Mouse (Mus musculus): ENCODE measurements around the gene Sdhaf2. TPM values are rescaled to one million over a fixed set of nuclear protein-coding genes. Genes with fewer than 3 reads are reported as not detected.

Gene Sdhaf2
- polyA plus RNA-seq, 1 experiment from 2014 or later: 23.6 TPM

- TF ChIP-seq CTCF (IDR thresholded peaks at IDR 0.05; ENCODE audit: low read depth) (no peak), EP300 (IDR thresholded peaks at IDR 0.05; ENCODE audit: low read depth) (no peak)
- WGBS (ENCODE audit: insufficient replicate concordance): 63% methylated on average over 6 of the region's 6 CpGs
- no peak for DNase-seq
- Histone ChIP-seq H3K4me3 (ENCODE audit: low read depth, low read length) (no peak overlapping the region), H3K27me3 (ENCODE audit: insufficient read depth, low read length) (no peaks in the 10 kb centered on the region), H3K4me1 (ENCODE audit: insufficient read depth) (no peaks in the 10 kb centered on the region), H3K27ac (ENCODE audit: low read depth) (peak overlapping the region; percentile 45; the same call in 1 of the 2 replicates), H3K4me2 (ENCODE audit: low read depth, low read length) (no peak overlapping the region), H3K9ac (replicated peaks) (no peak overlapping the region), H3K9me3 (ENCODE audit: low read length) (no peaks in the 10 kb centered on the region), H3K36me3 (replicated peaks; ENCODE audit: insufficient read depth, low read length) (peaks cover 49% of the 10 kb centered on the region)
- peak; percentile 51; the same call in 1 of the 2 replicates for ATAC-seq
Observed at GRCm38 (mm10) chr19:10510759-10511330, 15.1 kb downstream of the Sdhaf2 start.

- no peaks in the 10 kb centered on the region for H3K4me1 ChIP-seq (ENCODE audit: insufficient read depth)
- no peaks in the 10 kb centered on the region for H3K9me3 ChIP-seq (ENCODE audit: low read length)
- no peak overlapping the region for H3K4me3 ChIP-seq (ENCODE audit: low read depth, low read length)
- H3K27ac ChIP-seq (ENCODE audit: low read depth): no peak overlapping the region
- no peaks in the 10 kb centered on the region for H3K27me3 ChIP-seq (ENCODE audit: insufficient read depth, low read length)
- H3K36me3 ChIP-seq (replicated peaks; ENCODE audit: insufficient read depth, low read length): peaks cover 67% of the 10 kb centered on the region
- no peak overlapping the region for H3K4me2 ChIP-seq (ENCODE audit: low read depth, low read length)
- 21% methylated on average over 4 of the region's 4 CpGs for WGBS (ENCODE audit: insufficient replicate concordance)
- TF ChIP-seq CTCF (IDR thresholded peaks at IDR 0.05; ENCODE audit: low read depth): peak; percentile 93
- no peak for TF ChIP-seq EP300 (IDR thresholded peaks at IDR 0.05; ENCODE audit: low read depth)
- peak; percentile 48; the same call in 1 of the 2 replicates for ATAC-seq
- peak; percentile 55 for DNase-seq
- H3K9ac ChIP-seq (replicated peaks): no peak overlapping the region
Observed at GRCm38 (mm10) chr19:10502571-10502970, 23.4 kb downstream of the Sdhaf2 start.

GRCm38 (mm10) chr19:10500581-10500980 is 25.4 kb downstream of the Sdhaf2 start:
- Histone ChIP-seq H3K36me3 (replicated peaks; ENCODE audit: insufficient read depth, low read length) (peaks cover 51% of the 10 kb centered on the region), H3K4me2 (ENCODE audit: low read depth, low read length) (no peak overlapping the region), H3K27me3 (ENCODE audit: insufficient read depth, low read length) (no peaks in the 10 kb centered on the region), H3K4me1 (ENCODE audit: insufficient read depth) (no peaks in the 10 kb centered on the region), H3K9ac (replicated peaks) (no peak overlapping the region), H3K27ac (ENCODE audit: low read depth) (no peak overlapping the region), H3K4me3 (ENCODE audit: low read depth, low read length) (no peak overlapping the region), H3K9me3 (ENCODE audit: low read length) (no peaks in the 10 kb centered on the region)
- ATAC-seq (no peak), DNase-seq (no peak)
- WGBS (ENCODE audit: insufficient replicate concordance): 87% methylated on average over 8 of the region's 8 CpGs
- TF ChIP-seq EP300 (IDR thresholded peaks at IDR 0.05; ENCODE audit: low read depth): no peak
- no peak for TF ChIP-seq CTCF (IDR thresholded peaks at IDR 0.05; ENCODE audit: low read depth)

GRCm38 (mm10) chr19:10497512-10498160 is 28.3 kb downstream of the Sdhaf2 start:
- H3K27ac ChIP-seq (ENCODE audit: low read depth): no peak overlapping the region
- 27% methylated on average over 8 of the region's 8 CpGs for WGBS (ENCODE audit: insufficient replicate concordance)
- ATAC-seq: no peak
- no peak overlapping the region for H3K4me3 ChIP-seq (ENCODE audit: low read depth, low read length)
- no peaks in the 10 kb centered on the region for H3K27me3 ChIP-seq (ENCODE audit: insufficient read depth, low read length)
- H3K9me3 ChIP-seq (ENCODE audit: low read length): no peaks in the 10 kb centered on the region
- no peak for DNase-seq
- H3K4me1 ChIP-seq (ENCODE audit: insufficient read depth): no peaks in the 10 kb centered on the region
- H3K9ac ChIP-seq (replicated peaks): no peak overlapping the region
- H3K4me2 ChIP-seq (ENCODE audit: low read depth, low read length): no peak overlapping the region
- no peak for TF ChIP-seq EP300 (IDR thresholded peaks at IDR 0.05; ENCODE audit: low read depth)
- TF ChIP-seq CTCF (IDR thresholded peaks at IDR 0.05; ENCODE audit: low read depth): no peak
- peaks cover 35% of the 10 kb centered on the region for H3K36me3 ChIP-seq (replicated peaks; ENCODE audit: insufficient read depth, low read length)

GRCm38 (mm10) chr19:10496976-10497375 is 29.0 kb downstream of the Sdhaf2 start:
- Histone ChIP-seq H3K36me3 (replicated peaks; ENCODE audit: insufficient read depth, low read length) (peaks cover 30% of the 10 kb centered on the region), H3K4me2 (ENCODE audit: low read depth, low read length) (no peak overlapping the region), H3K27ac (ENCODE audit: low read depth) (no peak overlapping the region), H3K4me1 (ENCODE audit: insufficient read depth) (no peaks in the 10 kb centered on the region), H3K9me3 (ENCODE audit: low read length) (no peaks in the 10 kb centered on the region), H3K27me3 (ENCODE audit: insufficient read depth, low read length) (no peaks in the 10 kb centered on the region), H3K9ac (replicated peaks) (no peak overlapping the region), H3K4me3 (ENCODE audit: low read depth, low read length) (no peak overlapping the region)
- ATAC-seq (no peak), DNase-seq (no peak)
- 67% methylated on average over 2 of the region's 2 CpGs for WGBS (ENCODE audit: insufficient replicate concordance)
- no peak for TF ChIP-seq EP300 (IDR thresholded peaks at IDR 0.05; ENCODE audit: low read depth)
- TF ChIP-seq CTCF (IDR thresholded peaks at IDR 0.05; ENCODE audit: low read depth): no peak

GRCm38 (mm10) chr19:10495670-10496069 is 30.3 kb downstream of the Sdhaf2 start:
- whole genome bisulfite sequencing (ENCODE audit: insufficient replicate concordance): 70% methylated on average over 1 of the region's 1 CpGs
- ATAC-seq: no peak
- no peak for TF ChIP-seq EP300 (IDR thresholded peaks at IDR 0.05; ENCODE audit: low read depth)
- TF ChIP-seq CTCF (IDR thresholded peaks at IDR 0.05; ENCODE audit: low read depth): no peak

More at GRCm38 (mm10) chr19:10495670-10496069, 30.3 kb downstream of the Sdhaf2 start:
- Histone ChIP-seq H3K27ac (ENCODE audit: low read depth) (no peak overlapping the region), H3K36me3 (replicated peaks; ENCODE audit: insufficient read depth, low read length) (peaks cover 17% of the 10 kb centered on the region), H3K27me3 (ENCODE audit: insufficient read depth, low read length) (no peaks in the 10 kb centered on the region), H3K4me3 (ENCODE audit: low read depth, low read length) (no peak overlapping the region), H3K9ac (replicated peaks) (no peak overlapping the region), H3K4me2 (ENCODE audit: low read depth, low read length) (no peak overlapping the region), H3K9me3 (ENCODE audit: low read length) (no peaks in the 10 kb centered on the region), H3K4me1 (ENCODE audit: insufficient read depth) (no peaks in the 10 kb centered on the region)
- no peak for DNase-seq

Data from liver, postnatal 0 days (tissue).